Mouse (Mus musculus) gonadal fat pad, adult 2 months (tissue): ENCODE measurements at regions not wholly inside any gene's neighbourhood (a gene's known extent, or its start where the extent isn't known, plus 50 kb on each side); places are given as distances from the start of the nearest gene placed in this dataset.
A peak's percentile ranks its signal among the peaks of the same experiment; 100 is the strongest.

ENCODE experiments used
- DNase-seq: peaks from one replicate; pipeline ENCODE4 v3.0.0-alpha.2; 2012; ENCODE audit warnings: low read depth

GRCm38 (mm10) chr14:47857731-47858556 lies 209.7 kb downstream of the Ktn1 start:
- DNase-seq, result no peak

GRCm38 (mm10) chr14:47862556-47862955 lies 214.3 kb downstream of the Ktn1 start:
- no peak for DNase-seq

- peak; percentile 83 for DNase-seq
Measured at GRCm38 (mm10) chr14:47863067-47863466, 214.8 kb downstream of the Ktn1 start.

GRCm38 (mm10) chr14:47863701-47864100 lies 215.5 kb downstream of the Ktn1 start:
- DNase-seq, result no peak

- DNase-seq, result no peak
Measured at GRCm38 (mm10) chr14:47867017-47867416, 218.8 kb downstream of the Ktn1 start.

- DNase-seq, result no peak
Measured at GRCm38 (mm10) chr14:47868258-47868780, 220.1 kb downstream of the Ktn1 start.

GRCm38 (mm10) chr14:47876585-47876984 lies 228.3 kb downstream of the Ktn1 start:
- DNase-seq, result no peak

GRCm38 (mm10) chr14:47877167-47877566 lies 228.9 kb downstream of the Ktn1 start:
- no peak for DNase-seq

- no peak for DNase-seq
Measured at GRCm38 (mm10) chr14:47877771-47878443, 229.7 kb downstream of the Ktn1 start.

- DNase-seq, result no peak
Measured at GRCm38 (mm10) chr14:47885326-47885725, 235.3 kb upstream of the Peli2 start.

GRCm38 (mm10) chr14:47890251-47891198 lies 230.1 kb upstream of the Peli2 start:
- DNase-seq, result no peak

- no peak for DNase-seq
Measured at GRCm38 (mm10) chr14:47896581-47896980, 224.0 kb upstream of the Peli2 start.

- no peak for DNase-seq
Measured at GRCm38 (mm10) chr14:47897907-47898530, 222.6 kb upstream of the Peli2 start.

- no peak for DNase-seq
Measured at GRCm38 (mm10) chr14:47898605-47899004, 222.0 kb upstream of the Peli2 start.

GRCm38 (mm10) chr14:47905334-47905733 lies 215.3 kb upstream of the Peli2 start:
- no peak for DNase-seq

- no peak for DNase-seq
Measured at GRCm38 (mm10) chr14:47909129-47909528, 211.5 kb upstream of the Peli2 start.

GRCm38 (mm10) chr14:47910741-47911295 lies 209.8 kb upstream of the Peli2 start:
- no peak for DNase-seq

- no peak for DNase-seq
Measured at GRCm38 (mm10) chr14:47911546-47912545, 208.8 kb upstream of the Peli2 start.

GRCm38 (mm10) chr14:47915621-47916020 lies 205.0 kb upstream of the Peli2 start:
- no peak for DNase-seq
